Mouse (Mus musculus) neural tube, embryonic 11.5 days (tissue): ENCODE results near the gene Mtif3. TPM values are rescaled to one million over a fixed set of nuclear protein-coding genes. Genes with fewer than 3 reads are reported as not detected.

Source experiments
- ATAC-seq: fragments of 200-750 bp; cut with Nextera tagmentation; 2 replicates; pipeline ENCODE4 v1.8.0; 2017; ENCODE audit warnings: moderate number of reproducible peaks, mild to moderate bottlenecking, moderate TSS enrichment, moderate library complexity; ENCODE audit not compliant: insufficient read depth, low FRiP score, low TSS enrichment
- DNase-seq: peaks from one replicate; pipeline ENCODE4 v3.0.0-alpha.2; 2015; ENCODE audit warnings: low spot score
- H3K27ac ChIP-seq: fragments of 300-500 bp; sonication (generic); 2 replicates; pipeline ENCODE4 v1.5.1; 2014; ENCODE audit warnings: low read depth, mild to moderate bottlenecking, low read length
- H3K27me3 ChIP-seq: fragments of 300-500 bp; sonication (generic); 2 replicates; pipeline ENCODE4 v1.6.1; 2014; ENCODE audit warnings: mild to moderate bottlenecking, low read length, mixed read lengths; ENCODE audit not compliant: control insufficient read depth, insufficient read depth
- H3K36me3 ChIP-seq: fragments of 300-500 bp; sonication (generic); 2 replicates; pipeline ENCODE4 v1.6.1; 2014; ENCODE audit warnings: mild to moderate bottlenecking, low read length, moderate library complexity, mixed read lengths; ENCODE audit not compliant: control insufficient read depth, insufficient read depth
- H3K4me1 ChIP-seq: fragments of 300-500 bp; sonication (generic); 2 replicates; pipeline ENCODE4 v1.6.1; 2014; ENCODE audit warnings: low read length, mixed read lengths; ENCODE audit not compliant: control insufficient read depth, insufficient read depth
- H3K4me2 ChIP-seq: fragments of 300-500 bp; sonication (generic); 2 replicates; pipeline ENCODE4 v1.6.1; 2014; ENCODE audit warnings: low read depth, mild to moderate bottlenecking, moderate library complexity
- H3K4me3 ChIP-seq: fragments of 300-500 bp; sonication (generic); 2 replicates; pipeline ENCODE4 v1.5.1; 2014; ENCODE audit warnings: low read depth, low read length
- H3K9ac ChIP-seq: fragments of 300-500 bp; sonication (generic); 2 replicates; pipeline ENCODE4 v1.6.1; 2014; ENCODE audit warnings: mild to moderate bottlenecking, low read length
- H3K9me3 ChIP-seq: fragments of 300-500 bp; sonication (generic); 2 replicates; pipeline ENCODE4 v1.6.1; 2016; ENCODE audit warnings: low read length; ENCODE audit not compliant: control insufficient read depth
- WGBS: fragments of 180-500 bp; shearing (Covaris S2); extraction: QIAGEN DNeasy Blood & Tissue Kit; methylation state at CpG from one replicate; pipeline ENCODE4 v1.1.7; 2014; 5-methylcytosine and 5-hydroxymethylcytosine counted together
- polyA plus RNA-seq: library from polyadenylated mRNA; unstranded; fragments of >200 nt; fragmentation: Nextera tagmentation; extraction: Ambion mirVana; gene quantifications from 2 replicates; pipeline ENCODE4 v1.2.1, GENCODE M21; 2014

Gene Mtif3
- polyA plus RNA-seq, 1 experiment from 2014 or later = 27.7 TPM

DNA sequence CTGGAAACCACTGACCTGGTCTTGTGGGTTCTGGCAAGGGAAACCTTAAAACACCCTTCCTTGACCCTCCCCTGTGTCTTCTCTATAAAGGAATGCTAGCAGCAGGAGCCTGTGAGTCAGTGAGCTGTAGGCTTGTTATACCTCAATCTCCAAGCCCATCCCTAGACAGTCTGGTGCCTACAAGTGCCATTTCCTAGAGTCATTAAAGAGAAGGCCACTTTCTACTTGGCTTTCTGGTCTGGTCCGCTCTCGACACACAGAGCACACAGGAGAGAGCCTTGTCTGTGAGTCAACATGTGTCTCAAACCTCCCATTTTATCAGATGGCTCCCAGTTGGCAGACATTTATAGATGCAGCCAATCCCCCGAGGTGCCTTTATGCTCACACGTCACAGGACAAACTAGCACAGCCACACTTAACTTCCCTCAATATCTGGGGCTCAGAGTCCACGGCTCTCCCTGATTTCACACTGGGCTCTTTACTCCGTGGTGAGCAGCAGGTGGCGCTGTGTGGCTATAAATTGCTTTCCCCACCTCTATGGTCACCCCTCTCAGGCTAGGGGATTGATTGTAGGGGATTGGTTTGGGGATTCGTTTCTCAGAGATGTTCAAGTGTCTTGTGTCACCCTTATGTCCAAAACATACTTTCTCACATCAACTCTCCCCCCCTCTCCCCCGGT, 49.4 kb downstream of the Mtif3 start:
- H3K27me3 ChIP-seq = no peaks in the 10 kb centered on the region
- DNase-seq = peak; percentile 73
- ATAC-seq = peak; percentile 41; the same call in 1 of the 2 replicates
- no peaks in the 10 kb centered on the region for H3K4me1 ChIP-seq
- no peak overlapping the region for H3K4me3 ChIP-seq
- no peak overlapping the region for H3K9ac ChIP-seq
- no peak overlapping the region for H3K27ac ChIP-seq
- H3K4me2 ChIP-seq = no peak overlapping the region
- H3K9me3 ChIP-seq = no peaks in the 10 kb centered on the region
- no peaks in the 10 kb centered on the region for H3K36me3 ChIP-seq
- 27% methylated on average over 9 of the region's 9 CpGs for WGBS

DNA sequence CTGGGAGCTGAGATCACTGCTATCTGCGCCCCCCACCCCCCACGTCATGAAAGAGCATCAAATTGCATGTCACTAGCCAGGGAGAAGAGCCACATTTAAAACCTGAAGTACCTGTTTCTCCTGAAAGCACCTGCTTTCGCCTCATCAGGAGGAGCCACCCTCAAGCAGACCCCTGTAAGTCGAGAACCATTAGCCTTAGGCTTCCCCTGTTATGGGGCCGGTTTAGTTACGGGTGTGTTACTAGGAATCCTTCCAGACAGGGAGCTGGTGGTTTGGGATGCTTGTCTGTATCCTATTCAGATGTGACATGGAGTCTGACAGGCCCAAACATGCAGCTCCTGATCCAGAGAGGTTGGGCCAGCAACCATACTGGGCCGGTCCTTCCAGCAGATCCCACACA, 50.2 kb downstream of the Mtif3 start:
- Histone ChIP-seq H3K4me1 (no peaks in the 10 kb centered on the region), H3K4me3 (no peak overlapping the region), H3K9ac (no peak overlapping the region), H3K27ac (no peak overlapping the region), H3K36me3 (no peaks in the 10 kb centered on the region), H3K27me3 (no peaks in the 10 kb centered on the region), H3K4me2 (no peak overlapping the region), H3K9me3 (no peaks in the 10 kb centered on the region)
- no peak for DNase-seq
- WGBS = 82% methylated on average over 7 of the region's 7 CpGs
- no peak for ATAC-seq

DNA sequence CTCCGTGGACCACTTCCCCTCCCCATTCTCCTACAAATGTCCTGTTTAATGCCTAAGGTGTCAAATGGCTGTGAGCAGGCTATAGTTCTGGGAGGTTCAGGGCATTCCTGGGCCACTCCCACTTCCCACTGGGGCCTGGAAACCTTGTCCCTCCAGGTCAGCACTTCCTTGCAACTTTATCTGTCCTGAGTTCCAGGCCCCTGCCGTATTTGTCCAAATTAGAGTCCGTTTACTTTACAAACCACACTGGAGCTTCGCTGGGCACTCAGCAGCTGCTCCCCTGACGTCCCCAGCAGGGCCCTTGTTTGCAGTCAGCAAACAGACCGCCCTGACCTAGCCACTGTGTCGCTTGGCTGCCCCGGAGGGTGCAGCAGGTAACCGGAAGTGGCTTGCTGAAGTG, 51.4 kb downstream of the Mtif3 start:
- H3K4me1 ChIP-seq = no peaks in the 10 kb centered on the region
- DNase-seq = no peak

DNA sequence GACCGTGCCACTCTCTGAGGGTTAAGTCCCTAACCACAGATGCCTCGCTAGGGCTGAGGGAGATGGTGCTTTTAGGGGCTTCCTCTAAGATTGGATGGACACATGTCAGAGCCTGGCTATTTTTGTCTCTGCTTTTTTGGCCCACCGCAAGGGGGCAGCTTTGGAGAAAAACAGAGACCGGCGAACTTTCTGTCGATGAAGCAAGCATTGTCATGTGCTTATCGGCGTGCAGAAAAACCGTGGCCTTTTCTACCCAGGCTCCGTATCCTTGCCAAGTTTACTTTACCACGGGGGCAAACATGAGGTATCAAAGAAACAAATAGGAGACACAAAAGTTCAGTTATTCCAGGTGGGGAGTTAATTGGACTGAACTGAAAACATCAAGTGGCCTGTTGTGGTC, 55.0 kb downstream of the Mtif3 start:
- Histone ChIP-seq H3K4me3 (no peak overlapping the region), H3K9ac (no peak overlapping the region), H3K4me1 (no peaks in the 10 kb centered on the region), H3K27ac (no peak overlapping the region), H3K9me3 (no peaks in the 10 kb centered on the region), H3K4me2 (no peak overlapping the region), H3K36me3 (no peaks in the 10 kb centered on the region), H3K27me3 (no peaks in the 10 kb centered on the region)
- 65% methylated on average over 11 of the region's 11 CpGs for WGBS
- ATAC-seq (no peak), DNase-seq (no peak)

More for the DNA sequence above, 51.4 kb downstream of the Mtif3 start:
- no peak overlapping the region for H3K27ac ChIP-seq
- H3K9me3 ChIP-seq = no peaks in the 10 kb centered on the region
- ATAC-seq = no peak
- H3K27me3 ChIP-seq = no peaks in the 10 kb centered on the region
- H3K9ac ChIP-seq = no peak overlapping the region
- H3K4me2 ChIP-seq = no peak overlapping the region
- WGBS = 15% methylated on average over 9 of the region's 9 CpGs
- H3K36me3 ChIP-seq = no peaks in the 10 kb centered on the region
- H3K4me3 ChIP-seq = no peak overlapping the region

DNA sequence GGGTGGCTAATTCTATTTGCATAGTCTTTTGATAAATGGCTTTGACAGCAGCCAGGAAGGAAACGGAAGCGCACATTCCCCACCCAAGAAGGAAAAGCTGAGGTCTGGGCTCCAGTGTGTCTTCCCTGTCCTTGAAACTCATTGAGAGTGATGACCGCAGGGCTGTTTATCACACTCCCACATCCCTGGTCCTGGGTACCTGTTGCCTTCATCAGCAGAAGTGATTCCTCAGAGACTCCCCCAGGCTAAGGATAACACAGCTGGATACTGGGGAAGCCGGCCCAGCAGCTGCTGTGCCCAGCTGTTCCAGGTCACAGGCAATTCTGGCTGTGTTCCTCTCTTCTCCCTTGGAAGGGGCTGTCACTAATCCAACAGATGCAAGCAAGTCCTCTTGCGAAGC, 56.1 kb downstream of the Mtif3 start:
- H3K4me3 ChIP-seq = no peak overlapping the region
- no peaks in the 10 kb centered on the region for H3K4me1 ChIP-seq
- DNase-seq = no peak
- no peak overlapping the region for H3K9ac ChIP-seq
- no peak overlapping the region for H3K4me2 ChIP-seq
- ATAC-seq = no peak
- no peaks in the 10 kb centered on the region for H3K27me3 ChIP-seq
- H3K36me3 ChIP-seq = no peaks in the 10 kb centered on the region
- no peaks in the 10 kb centered on the region for H3K9me3 ChIP-seq
- 37% methylated on average over 5 of the region's 5 CpGs for WGBS
- no peak overlapping the region for H3K27ac ChIP-seq

DNA sequence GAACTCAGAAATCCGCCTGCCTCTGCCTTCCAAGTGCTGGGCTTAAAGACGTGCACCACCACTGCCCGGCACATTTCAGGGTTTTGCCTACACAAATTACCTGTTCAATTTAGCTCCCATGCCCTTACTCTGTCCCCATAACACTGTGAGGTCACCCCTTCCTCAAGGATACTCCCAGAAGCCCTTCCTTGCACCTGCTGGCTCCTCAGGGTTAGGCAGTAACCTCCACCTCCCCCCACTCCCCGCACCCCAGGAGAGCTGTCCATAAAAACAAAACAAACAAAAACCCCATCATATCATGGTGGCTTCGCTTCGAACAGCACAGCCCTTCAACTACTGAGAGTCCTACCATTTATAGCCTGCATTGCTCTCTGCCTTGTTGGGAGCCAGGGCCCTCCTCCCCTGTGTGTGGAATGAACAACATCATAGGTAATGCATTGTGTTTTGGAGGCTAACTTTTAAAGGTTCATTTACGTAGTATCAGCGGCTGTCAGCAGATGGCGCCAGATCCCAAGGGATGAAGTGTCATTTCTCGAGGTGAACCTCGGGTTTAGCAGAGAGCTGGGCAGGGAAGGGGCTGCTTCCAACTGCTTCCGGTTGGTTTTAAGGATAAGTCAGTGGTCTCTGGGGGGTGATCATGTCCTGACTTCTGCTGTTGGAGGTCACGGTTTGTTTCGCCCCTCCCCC, 58.0 kb downstream of the Mtif3 start:
- H3K36me3 ChIP-seq = no peaks in the 10 kb centered on the region
- H3K4me3 ChIP-seq = no peak overlapping the region
- no peak overlapping the region for H3K9ac ChIP-seq
- DNase-seq (peak; percentile 83), ATAC-seq (peak; percentile 67; the same call in 1 of the 2 replicates)
- no peaks in the 10 kb centered on the region for H3K4me1 ChIP-seq
- H3K9me3 ChIP-seq = no peaks in the 10 kb centered on the region
- WGBS = 25% methylated on average over 14 of the region's 14 CpGs
- no peak overlapping the region for H3K4me2 ChIP-seq
- no peak overlapping the region for H3K27ac ChIP-seq
- no peaks in the 10 kb centered on the region for H3K27me3 ChIP-seq

DNA sequence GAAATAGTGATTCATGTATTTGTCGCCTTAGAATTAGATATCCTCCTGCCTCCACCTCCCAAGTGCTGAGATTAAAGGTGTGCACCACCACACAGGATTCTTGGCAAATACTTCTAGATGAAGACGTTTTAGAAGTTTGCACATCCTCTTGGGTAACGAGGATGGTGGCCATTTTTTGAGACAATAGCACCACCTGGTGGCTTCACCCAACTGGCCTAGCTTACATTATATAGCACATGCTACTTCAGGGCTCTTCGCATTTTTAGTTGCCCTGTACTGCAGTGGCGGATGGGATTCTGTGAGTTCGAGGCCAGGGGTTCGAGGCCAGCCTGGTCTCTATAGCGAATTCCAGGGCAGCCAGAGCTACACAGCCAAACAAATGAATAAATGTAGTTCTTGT, 59.2 kb downstream of the Mtif3 start:
- Histone ChIP-seq H3K4me3 (no peak overlapping the region), H3K27me3 (no peaks in the 10 kb centered on the region), H3K36me3 (no peaks in the 10 kb centered on the region), H3K27ac (no peak overlapping the region), H3K9ac (no peak overlapping the region), H3K4me1 (no peaks in the 10 kb centered on the region), H3K4me2 (no peak overlapping the region), H3K9me3 (no peaks in the 10 kb centered on the region)
- WGBS = 45% methylated on average over 8 of the region's 8 CpGs
- ATAC-seq (peak; percentile 39; the same call in 1 of the 2 replicates), DNase-seq (peak; percentile 73)
